Mouse (Mus musculus): ENCODE results near the gene Mfsd6.
"Not testable (repeated sequence)": the region's sequence is repeated elsewhere in the genome, so short reads cannot be mapped to it uniquely, and the experiment has no call there.

Gene Mfsd6

DNA sequence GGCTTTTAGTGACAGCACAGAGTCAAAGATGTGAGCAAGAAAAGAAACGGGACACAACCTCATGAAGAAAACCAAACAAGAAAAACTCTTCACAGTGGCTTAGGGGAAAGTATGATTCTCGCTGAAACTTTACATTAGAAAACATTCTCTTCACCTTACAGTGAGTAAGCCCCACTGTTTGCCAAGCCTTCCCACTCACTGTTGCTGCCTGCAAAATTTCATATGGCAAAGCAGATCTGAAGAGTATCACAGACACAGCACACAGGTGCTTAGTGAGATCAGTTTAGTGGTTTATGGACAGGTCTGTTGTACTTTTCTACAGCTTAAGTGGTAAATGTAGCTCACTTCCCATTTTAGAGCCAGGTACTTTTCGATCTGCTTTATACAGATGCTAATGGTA, 20.2 kb downstream of the Mfsd6 start:
- DNase-seq (ENCODE audit: low read depth): no peak

DNA sequence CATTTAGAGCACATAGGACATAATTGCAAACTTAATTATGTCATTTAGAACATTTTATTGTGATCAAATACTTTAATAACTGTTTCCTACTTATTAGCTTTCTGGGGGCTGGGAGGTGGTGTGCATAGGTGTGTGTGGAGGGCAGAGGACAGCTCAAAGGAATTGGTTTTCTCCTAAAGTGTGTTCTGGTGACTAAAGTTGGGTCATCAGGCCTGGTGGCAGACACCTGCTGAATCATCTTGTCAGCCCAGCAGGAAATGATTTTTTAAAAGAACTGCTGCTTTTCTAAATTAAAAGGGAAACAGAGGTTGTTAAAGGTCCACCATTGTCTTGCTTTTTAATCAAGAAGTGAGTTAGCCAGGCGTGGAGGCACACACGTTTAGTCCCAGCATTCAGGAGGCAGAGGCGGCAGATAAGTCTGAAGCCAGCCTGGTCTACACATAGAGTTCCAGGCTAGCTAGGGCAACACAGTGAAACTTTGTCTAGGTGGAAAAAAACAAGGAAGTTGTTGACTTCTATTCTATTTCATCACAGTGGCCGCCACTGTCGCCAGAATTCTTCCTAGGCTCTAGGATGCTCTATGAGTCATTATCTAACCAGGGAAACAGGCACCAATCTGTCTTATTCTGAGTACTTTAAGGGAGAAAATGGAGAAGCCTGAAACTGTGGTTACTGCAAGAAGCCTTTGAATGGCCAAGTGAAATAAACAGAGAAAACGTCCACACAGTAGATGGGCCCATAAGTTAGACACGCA, 24.3 kb downstream of the Mfsd6 start:
- no peak for DNase-seq (ENCODE audit: low read depth)

DNA sequence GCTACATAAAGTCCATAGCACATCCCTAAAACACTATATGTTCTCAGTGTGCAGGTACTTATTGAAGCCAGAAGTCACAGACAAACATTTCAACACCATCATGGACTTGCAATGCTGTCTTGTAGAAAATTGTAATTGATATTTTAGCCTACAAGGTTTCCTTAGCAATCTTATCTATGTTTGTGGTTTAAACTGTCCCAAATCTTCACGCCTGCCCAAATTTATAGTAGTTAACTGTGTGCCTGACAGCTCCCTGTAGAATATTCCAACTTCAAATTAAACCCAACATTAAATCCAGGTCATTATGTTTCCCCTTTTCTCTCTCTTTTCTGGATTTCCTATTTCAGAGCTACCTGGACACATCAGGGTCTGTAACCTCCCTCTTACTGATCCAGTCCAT, 25.3 kb downstream of the Mfsd6 start:
- no peak for DNase-seq (ENCODE audit: low read depth)

DNA sequence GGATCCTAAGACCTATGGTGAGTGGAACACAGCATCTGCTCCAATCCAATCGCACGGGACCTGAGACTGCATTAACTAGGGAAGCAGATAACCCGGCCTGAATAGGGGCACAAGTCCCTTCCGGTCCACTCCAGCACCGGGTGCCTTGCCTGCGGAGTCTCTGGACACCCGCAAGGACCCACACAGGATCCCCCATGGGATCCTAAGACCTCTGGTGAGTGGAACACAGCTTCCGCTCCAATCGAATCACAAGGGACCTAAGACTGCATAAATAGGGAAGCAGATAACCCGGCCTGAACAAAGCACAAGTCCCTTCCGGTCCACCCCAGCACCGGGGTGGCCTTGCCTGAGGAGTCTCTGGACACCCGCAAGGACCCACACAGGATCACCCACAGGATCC, 32.8 kb downstream of the Mfsd6 start:
- not testable (repeated sequence) for DNase-seq (ENCODE audit: low read depth)

DNA sequence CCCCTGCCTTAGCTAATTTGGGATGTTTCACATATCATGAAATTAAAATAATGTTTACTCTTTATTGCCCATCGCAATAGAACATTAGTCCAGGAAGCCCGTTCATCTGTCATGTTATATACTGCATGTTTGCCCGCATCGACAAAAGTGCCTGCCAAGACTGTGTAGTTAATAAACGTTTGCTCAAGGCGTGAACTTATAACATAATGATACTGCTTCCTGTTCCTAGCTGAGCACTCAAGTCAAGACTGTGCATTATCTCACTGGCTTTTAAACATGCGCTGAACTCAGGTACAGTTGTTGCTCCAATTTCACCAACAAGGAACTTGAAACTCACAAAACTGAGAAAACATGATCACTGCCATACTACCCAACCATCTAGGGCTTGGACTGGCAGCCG, 39.6 kb downstream of the Mfsd6 start:
- no peak for DNase-seq (ENCODE audit: low read depth)

DNA sequence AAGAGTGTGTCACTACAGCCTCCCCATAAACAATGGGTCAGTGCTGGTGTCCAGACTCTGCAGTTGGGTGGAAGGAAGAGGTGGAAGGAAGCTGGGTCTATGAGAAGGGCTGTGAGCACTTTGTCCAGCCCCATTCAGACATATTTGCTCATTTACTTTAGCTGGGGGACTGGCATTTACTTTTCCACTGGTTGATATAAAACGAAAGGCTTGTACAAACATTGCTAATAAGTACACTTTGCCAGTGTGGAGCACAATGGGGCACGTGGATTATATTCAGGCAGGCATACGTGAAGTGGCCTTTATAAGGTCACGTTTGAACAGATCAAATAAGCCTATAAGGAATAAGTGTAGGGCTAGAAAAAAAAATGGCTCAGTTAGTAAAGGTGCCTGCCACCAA, 43.7 kb downstream of the Mfsd6 start:
- no peak for DNase-seq (ENCODE audit: low read depth)

DNA sequence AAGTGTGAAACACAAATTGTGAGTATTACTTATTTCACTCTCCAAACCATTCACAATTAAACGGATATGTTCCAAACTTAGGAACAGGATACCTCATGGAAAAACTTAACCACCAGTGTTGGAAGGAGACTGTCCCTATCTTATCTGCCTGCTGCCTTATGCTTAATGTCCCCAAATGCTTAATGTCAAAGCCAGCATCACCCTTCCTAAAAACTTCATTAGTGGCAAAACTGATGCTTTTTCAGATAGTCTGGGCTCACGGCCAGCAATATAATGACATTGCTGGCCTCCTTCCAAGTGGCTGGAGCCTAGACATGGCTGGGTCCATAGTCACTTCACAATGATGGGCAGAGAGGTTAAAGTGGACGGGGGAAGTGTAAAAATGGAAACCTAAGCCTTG, 50.6 kb downstream of the Mfsd6 start:
- no peak for DNase-seq (ENCODE audit: low read depth)

DNA sequence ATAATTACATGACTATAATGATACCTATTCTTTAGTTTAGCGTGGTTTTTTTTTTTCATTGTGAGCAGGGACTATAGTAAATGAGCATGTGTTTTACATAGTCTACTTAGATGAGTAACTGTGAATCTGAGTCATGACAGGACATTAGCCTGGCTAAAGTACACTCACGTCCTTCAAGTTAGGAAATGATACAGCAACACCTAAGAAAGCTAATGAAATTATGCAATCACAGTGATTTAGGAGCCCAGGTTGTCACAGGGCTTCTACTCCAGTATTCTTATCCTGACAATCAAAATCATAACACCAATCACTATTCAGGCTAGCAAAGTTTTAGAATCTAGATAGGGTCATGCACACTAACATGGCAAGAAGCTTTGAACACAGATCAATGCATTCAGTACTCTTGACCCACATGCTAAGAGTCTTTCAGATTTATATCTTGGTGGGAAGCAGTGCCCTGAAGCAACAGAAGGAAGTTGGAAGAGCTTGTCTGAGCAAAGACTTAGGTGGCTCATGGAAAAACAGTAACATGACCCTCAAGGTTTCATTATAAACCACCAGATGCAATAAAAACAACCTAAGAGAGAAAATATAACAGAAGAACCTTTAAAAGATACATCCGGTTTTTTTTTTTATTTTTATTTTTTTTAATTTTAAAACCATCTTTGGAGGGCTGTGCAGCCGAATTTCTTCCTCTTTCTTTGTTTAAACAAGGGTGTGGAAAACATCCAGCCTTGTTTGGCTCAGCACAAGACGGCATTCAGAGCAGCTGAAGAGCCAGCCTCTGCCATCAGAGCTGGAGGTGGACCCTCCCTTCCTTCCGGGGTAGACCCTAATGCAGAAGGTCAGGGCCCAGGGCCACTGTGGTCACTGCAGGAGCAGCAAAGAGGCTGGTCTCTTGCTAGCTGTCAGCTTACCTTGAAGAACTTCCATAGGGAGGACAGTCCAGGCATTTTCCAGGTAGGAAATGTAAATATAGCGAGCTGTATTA, 51.4 kb downstream of the Mfsd6 start:
- DNase-seq (ENCODE audit: low read depth): no peak

DNA sequence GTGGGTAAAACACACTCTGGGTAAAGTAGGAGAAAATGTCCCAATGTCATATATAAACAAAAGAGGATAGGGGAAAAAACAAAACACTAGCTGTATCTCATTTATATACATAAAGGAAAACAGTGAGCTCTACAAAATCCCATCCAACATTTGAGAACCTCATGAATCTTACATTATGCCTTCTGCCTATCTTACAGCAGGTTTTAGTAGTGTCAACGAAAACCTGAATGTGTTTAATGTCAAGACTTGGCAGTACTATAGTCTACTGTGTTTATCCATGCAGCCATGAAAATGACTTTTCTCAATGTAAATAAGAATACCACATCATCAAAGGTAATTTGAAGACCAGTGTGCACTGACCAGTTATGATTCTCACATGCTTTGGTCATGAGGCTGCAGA, 57.3 kb downstream of the Mfsd6 start:
- DNase-seq (ENCODE audit: low read depth): no peak

DNA sequence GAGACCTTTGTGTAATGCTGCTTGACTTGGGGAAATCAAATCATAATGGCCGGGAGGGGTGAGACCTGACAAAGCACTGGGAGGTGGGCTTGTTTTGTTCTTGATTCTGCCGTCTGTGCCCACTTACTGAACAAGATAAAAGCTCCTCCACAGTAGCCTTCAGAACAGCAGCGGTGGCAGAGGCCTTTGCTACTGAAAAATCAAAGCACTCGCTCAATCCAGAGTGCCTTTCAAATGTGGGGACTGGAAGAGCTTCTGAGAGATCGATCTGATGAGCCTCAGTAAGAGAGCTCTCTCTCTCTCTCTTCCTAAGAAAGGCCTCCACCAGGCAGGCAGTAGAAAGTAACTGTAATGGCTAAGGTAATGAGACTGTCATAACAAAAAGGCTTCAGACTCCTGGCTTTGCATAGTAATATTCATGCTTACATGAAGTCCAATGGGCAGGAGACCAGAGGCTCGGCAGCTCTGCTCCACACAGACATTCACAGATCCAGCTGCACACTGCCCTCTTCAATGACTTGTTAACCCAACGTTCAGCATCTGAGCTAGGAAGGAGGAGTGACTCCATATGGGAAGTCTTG, 58.4 kb downstream of the Mfsd6 start:
- DNase-seq (ENCODE audit: low read depth): no peak

DNA sequence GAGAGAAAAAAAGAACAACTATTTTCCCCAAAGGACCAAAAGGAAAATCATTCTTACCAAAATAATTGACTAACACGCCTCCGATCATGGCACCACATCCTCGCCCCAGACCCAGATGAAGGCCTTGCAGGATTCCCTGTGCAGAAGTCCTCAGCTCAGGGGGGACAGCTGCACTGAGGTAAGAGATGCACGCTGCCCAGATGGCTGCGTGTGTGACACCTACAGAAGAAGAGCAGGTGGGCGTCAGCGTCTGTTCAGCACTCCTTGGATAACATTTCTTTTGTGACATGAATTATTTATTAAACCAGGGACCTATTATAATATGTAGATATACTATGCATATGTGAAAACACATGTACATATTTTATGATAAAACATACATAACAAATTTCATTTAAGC, 64.0 kb downstream of the Mfsd6 start:
- DNase-seq (ENCODE audit: low read depth): no peak

DNA sequence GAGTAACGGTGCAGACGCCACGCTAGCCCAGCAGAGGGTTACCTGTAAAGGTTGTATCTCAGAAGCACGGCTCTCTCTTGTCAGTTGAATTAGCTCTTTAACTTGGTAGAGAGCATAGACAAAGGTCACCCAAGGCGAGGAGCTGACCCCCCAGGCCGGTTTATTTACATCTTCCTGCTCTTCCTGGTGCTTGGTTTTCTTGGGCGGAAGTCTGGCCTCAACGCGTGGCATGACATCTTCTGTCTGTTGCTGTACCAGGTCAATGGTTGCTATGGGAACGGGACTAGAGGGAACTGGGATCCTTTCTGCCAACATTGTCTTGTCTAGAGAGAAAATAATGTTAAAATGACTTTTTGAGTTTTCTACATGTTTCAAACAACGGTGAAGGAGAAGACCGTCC, 66.5 kb downstream of the Mfsd6 start:
- no peak for DNase-seq (ENCODE audit: low read depth)

DNA sequence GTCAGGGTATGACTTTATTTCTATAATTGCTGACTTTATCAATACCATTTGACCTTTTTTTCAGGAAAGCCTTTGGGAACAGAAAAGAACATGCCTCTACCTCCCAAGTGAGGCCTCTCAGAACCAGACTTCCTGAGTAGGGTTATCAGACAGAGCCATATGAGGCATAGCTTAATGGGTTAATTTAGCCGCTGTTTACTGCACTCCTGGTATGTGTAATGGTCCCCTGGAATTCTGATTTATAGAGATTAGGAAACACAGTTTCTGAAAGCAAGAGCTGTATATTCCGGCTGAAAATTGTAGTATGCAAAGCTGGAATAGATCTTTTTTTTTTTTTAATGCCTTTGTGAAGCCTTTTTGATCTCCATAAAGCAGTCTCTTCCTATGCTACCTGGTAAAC, 67.0 kb downstream of the Mfsd6 start:
- DNase-seq (ENCODE audit: low read depth): no peak

DNA sequence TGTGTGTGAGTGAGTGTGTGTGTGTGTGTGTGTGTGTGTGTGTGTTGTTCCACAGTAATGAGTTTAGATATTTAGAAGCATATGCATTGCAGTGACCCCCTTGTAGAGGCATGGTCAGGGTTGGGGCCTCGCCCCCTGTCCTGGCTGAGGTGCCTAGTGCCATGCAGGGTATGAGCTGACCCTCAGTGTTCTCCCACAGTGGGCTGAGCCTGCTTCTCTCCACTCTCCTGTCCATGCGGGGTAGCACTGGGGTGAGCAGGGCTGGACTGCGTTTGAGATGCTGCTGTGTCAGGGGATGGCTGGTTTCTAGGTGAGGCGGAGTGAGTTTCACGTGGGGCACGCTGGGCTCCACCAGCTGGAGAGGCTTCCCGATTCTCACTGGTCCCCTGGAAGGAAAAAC, 69.1 kb downstream of the Mfsd6 start:
- no peak for DNase-seq (ENCODE audit: low read depth)

DNA sequence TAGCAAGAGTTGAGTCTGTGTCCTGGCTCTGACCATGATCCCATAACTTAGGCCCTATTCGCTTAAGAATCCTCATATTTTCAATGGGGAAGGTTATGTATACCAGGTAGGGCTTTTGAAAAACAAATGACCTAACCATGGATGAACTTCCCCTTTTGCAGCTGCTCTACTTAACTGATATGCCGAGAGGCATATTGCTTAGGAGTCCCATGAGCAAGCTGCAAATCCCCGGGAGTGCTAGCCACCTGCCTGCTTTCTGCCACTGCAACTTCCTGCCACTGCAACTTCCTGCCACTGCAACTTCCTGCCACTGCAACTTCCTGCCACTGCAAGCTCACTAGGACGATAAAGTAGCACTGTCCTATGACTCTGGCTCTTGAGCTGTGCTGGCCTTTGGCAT, 72.1 kb downstream of the Mfsd6 start:
- no peak for DNase-seq (ENCODE audit: low read depth)

DNA sequence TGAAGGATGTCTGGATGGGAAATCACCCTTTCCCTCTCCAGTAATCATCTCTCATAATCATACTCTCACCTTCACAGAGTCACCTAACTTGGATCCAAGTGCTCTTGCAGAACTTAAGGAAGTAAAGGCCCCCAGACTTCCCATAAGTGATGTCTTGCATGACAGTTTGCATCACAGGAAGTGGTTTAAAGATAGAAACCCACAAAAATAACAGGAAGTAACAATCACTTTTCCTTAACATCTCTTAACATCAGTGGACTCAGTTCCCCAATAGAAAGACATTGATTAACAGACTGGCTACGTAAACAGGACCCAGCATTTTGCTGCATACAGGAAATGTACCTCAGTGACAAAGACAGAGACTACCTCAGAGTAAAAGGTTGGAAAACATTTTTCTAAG, 73.9 kb downstream of the Mfsd6 start:
- no peak for DNase-seq (ENCODE audit: low read depth)

DNA sequence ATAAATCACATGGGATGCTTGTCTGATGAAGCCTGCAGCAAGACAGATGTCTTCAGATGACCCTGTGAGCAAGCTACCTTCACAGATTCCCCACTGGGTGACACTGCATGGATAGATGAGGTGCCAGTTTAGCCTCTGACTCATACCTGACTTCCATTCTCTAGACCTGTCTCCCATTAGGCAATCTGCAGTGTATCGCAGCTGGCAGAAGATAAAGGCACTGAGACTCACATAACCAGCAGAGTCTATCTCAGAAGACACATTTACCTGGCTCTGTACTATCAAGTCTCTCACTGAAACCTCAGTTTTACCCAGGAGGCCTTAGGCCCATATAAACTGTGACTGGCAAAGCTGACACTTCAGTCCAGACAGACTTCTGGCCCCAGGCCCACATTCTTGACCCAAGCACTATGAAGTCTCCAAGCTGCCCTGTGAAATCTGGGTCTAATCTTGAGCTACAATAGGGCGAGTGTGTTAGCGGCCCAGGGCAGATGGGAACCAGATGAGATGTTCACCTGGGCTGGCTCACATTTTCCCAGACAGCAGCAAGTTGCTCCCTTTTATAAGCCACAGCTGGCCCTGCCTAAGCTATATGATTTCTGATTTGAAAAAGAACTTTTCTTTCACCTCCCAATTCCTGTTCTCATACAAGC, 74.5 kb downstream of the Mfsd6 start:
- DNase-seq (ENCODE audit: low read depth): peak; percentile 30

DNA sequence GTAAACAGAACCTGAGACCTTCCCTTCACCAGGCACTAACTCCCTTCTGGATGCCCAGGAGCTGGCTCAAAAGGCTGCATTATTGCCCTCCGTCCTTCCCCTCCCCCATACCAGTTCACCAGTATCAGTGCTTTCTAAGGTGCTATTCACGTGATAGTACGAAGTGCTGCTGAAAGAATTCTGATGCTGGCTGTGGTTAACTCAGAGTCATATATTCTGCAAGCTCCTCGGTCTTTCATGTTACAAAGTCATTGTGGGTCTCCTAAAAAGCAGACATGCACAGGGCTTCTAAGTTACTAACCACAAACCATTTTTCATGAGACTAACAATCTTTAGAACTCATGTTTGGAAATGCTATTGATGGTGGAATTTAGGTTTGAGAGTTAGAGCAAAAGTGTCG, 77.2 kb downstream of the Mfsd6 start:
- DNase-seq (ENCODE audit: low read depth): no peak

DNA sequence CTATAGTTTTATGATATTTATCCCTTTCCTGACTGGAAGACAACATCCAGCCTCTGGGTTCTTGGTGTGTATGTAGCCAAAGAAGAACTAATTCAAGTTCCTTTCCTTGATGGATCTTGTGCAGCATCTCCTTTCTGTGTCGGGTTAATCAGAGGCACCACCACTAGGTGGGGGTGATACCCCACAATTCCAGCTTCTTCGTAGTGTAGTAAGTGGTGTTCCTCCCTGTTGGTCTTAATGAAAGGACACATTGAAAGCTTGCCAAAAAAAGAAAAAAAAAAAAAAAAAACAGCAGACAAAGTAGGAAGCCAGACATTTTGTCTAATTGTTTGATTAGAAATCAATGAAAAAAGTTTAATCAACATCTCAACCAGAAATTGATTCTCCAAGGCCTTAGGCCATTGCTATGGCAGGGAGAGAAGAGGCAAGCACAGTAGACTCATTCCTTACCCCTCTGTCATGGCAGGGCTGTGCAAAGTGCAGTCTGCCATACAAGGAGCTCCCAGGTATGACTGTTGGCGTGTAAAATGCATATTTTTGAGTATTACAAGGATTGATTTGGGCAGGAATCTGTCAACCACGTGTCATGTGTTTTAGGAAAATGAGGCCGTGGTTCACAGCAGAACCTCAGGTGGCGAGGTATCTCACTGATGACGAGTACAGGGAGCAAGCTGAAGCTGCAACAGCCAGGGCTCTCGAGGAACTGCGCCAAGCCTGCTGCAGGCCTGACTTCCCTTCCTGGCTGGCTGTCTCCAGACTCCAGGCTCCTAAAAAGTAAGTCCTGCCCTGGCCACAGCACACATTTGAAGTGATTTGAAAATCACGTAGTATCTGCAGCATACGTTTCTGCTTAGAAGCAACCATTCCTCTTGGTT, 78.9 kb downstream of the Mfsd6 start:
- peak; percentile 73 for DNase-seq (ENCODE audit: low read depth)

DNA sequence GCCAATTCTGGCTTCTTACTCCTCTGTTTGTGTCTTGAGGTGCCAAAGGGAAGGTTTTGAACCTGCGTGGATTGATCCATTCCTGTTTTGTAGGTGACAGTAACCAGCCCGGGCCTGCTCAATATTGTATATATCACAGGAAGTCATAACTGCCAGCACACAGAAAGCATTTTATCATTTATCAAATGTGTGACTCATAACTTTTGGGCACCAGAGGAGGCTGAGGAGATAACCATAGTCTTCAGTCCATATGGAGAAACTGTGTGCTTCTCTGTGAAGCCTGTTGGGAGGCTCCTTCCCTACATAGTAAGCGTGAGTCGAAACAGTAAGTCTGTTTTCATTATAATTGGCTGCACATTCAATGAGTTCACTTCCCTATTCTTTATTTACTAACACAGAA, 86.5 kb downstream of the Mfsd6 start:
- DNase-seq (ENCODE audit: low read depth): no peak

DNA sequence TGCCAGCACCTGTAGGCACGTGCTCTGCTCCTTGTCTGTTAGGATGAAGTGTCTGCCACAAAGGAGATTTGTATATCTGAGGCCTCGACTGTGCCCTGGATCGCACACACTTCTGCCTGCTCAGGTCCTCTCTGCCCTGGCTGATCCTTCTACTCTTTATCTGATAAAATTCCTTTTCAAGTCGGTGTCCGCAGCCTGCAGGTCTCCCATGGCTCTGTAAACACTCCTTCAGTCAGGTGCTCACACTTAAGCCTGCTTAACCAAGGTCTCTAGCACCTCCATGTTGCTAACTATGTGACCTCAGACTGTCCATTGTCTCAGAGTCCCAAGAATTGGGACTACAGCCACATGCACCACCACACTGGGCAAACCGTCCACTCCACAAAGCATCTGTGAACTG, 87.0 kb downstream of the Mfsd6 start:
- no peak for DNase-seq (ENCODE audit: low read depth)

Measured in fibroblast of lung, adult 2 months (primary cell).